Mouse (Mus musculus): ENCODE measurements around the gene Slc39a11.

- no peak for TF ChIP-seq GATA1 (IDR thresholded peaks at IDR 0.05; ENCODE audit: low read length)
- no peak for TF ChIP-seq TAL1 (IDR thresholded peaks at IDR 0.05; ENCODE audit: low read length)
These were observed 7.3 kb upstream of the Slc39a11 start for GRCm38 (mm10) chr11:113657221-113657620.
